Mouse (Mus musculus) forebrain, embryonic 16.5 days (tissue): Measurements from ENCODE around the gene Pam. TPM values are rescaled to one million over a fixed set of nuclear protein-coding genes. Genes with fewer than 3 reads are reported as not detected.

Source experiments
- ATAC-seq: fragments of 200-750 bp; cut with Nextera tagmentation; 2 replicates; pipeline ENCODE4 v1.8.0; 2017; ENCODE audit warnings: mild to moderate bottlenecking, moderate library complexity
- H3K27ac ChIP-seq: fragments of 300-500 bp; sonication (generic); 2 replicates; pipeline ENCODE4 v1.5.1; 2014; ENCODE audit warnings: low read length, control low read depth
- H3K27me3 ChIP-seq: fragments of 300-500 bp; sonication (generic); replicated peaks from 2 replicates; pipeline ENCODE4 v1.6.1; 2014; ENCODE audit warnings: low read length; ENCODE audit not compliant: control insufficient read depth, insufficient read depth
- H3K36me3 ChIP-seq: fragments of 300-500 bp; sonication (generic); 2 replicates; pipeline ENCODE4 v1.6.1; 2014; ENCODE audit not compliant: control insufficient read depth, insufficient read depth
- H3K4me1 ChIP-seq: fragments of 300-500 bp; sonication (generic); replicated peaks from 2 replicates; pipeline ENCODE4 v1.6.1; 2014; ENCODE audit warnings: low read length; ENCODE audit not compliant: control insufficient read depth, insufficient read depth
- H3K4me2 ChIP-seq: fragments of 300-500 bp; sonication (generic); 2 replicates; pipeline ENCODE4 v1.6.1; 2014; ENCODE audit warnings: mild to moderate bottlenecking, low read length, control low read depth
- H3K4me3 ChIP-seq: fragments of 300-500 bp; sonication (generic); replicated peaks from 2 replicates; pipeline ENCODE4 v1.5.1; 2014; ENCODE audit warnings: mild to moderate bottlenecking, low read length, control low read depth
- H3K9ac ChIP-seq: fragments of 300-500 bp; sonication (generic); replicated peaks from 2 replicates; pipeline ENCODE4 v1.6.1; 2014; ENCODE audit warnings: low read depth, low read length, control low read depth
- H3K9me3 ChIP-seq: fragments of 300-500 bp; sonication (generic); 2 replicates; pipeline ENCODE4 v1.6.1; 2016; ENCODE audit warnings: low read length; ENCODE audit not compliant: control insufficient read depth
- WGBS: fragments of 180-500 bp; shearing (Covaris S2); extraction: QIAGEN DNeasy Blood & Tissue Kit; methylation state at CpG from one replicate; pipeline ENCODE4 v1.1.7; 2014; 5-methylcytosine and 5-hydroxymethylcytosine counted together
- polyA plus RNA-seq: library from polyadenylated mRNA; unstranded; fragments of >200 nt; fragmentation: Nextera tagmentation; extraction: Ambion mirVana; gene quantifications from 2 replicates; pipeline ENCODE4 v1.2.1, GENCODE M21; 2015

The Pam gene
- polyA plus RNA-seq, 1 experiment from 2014 or later: 45.1 TPM

DNA sequence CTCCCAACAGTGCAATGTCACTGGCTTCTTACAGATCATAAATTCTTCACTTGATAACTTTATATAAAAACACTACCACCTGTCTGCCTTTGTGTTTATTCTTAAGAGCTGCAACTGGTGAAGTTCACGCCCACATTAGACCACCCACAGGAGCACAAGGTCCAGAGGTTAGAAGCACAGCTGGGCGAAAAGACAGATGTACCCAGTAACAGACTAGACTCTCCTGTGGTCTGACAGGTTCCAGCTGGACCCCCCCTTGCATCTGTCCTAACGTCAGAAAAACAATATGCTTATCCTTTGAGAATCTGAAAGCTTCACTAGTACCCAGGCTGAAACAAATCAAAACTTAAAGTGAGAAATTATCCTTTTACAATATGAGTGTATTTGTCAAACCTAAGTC is 44.4 kb downstream of the Pam start:
- Histone ChIP-seq H3K27ac (no peak overlapping the region), H3K9me3 (no peaks in the 10 kb centered on the region), H3K4me2 (no peak overlapping the region), H3K27me3 (no peaks in the 10 kb centered on the region), H3K4me1 (peaks cover 19% of the 10 kb centered on the region), H3K4me3 (no peak overlapping the region), H3K9ac (no peak overlapping the region), H3K36me3 (no peaks in the 10 kb centered on the region)
- ATAC-seq: no peak
- WGBS: 72% methylated on average over 3 of the region's 3 CpGs

DNA sequence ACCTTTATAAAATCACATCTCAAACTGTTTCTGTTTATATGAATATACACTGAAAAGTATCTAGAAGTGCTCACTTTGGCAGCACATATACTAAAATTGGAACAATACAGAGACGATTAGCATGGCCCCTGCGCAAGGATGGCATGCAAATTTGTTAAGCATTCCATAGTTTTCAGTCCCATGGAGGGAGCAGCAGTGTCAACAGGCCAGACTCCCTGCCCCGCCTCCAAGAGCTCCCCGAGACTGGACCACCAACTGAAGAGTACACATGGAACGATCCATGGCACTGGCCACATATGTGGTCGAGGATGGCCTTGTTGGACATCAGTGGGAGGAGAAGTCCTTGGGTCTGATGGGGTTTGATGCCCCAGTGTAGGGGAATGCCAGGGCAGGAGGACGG is 45.7 kb downstream of the Pam start:
- Histone ChIP-seq H3K4me2 (no peak overlapping the region), H3K4me1 (peaks cover 19% of the 10 kb centered on the region), H3K27me3 (no peaks in the 10 kb centered on the region), H3K9ac (no peak overlapping the region), H3K4me3 (no peak overlapping the region), H3K27ac (no peak overlapping the region), H3K9me3 (no peaks in the 10 kb centered on the region), H3K36me3 (no peaks in the 10 kb centered on the region)
- ATAC-seq: no peak
- WGBS: 84% methylated on average over 7 of the region's 7 CpGs

DNA sequence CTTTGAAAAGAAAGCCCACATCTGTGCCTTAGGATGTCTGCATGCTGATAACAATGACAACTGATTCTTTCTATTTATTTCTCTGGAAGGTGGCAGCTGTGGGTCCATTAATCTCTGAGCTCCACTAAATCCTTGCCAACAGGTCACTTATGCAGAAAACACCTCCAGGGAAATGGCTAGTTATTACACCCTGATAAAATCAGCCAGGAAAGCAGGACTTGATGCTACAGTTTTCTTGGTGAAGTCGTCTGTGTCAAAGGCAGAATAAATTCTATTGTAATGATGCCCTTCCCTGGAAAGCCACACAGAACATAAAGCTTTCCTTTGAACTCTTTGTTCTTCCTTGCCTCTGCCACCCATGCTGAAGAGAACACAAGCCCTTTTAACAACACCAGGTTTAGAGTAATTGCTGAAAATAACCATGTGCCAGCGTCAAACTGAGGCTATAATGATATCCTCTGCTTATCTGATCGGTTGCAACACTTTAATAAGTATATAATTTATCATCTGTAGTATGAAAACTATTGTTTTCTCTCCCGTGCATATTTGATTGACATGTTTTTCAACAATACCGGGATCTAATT is 47.1 kb downstream of the Pam start:
- WGBS: 6% methylated on average over 5 of the region's 5 CpGs
- H3K4me1 ChIP-seq: peaks cover 16% of the 10 kb centered on the region
- no peaks in the 10 kb centered on the region for H3K36me3 ChIP-seq
- H3K9me3 ChIP-seq: no peaks in the 10 kb centered on the region
- no peak overlapping the region for H3K9ac ChIP-seq
- peak; percentile 69 for ATAC-seq
- no peak overlapping the region for H3K4me3 ChIP-seq
- H3K27ac ChIP-seq: peak overlapping the region; percentile 51
- peak overlapping the region; percentile 20 for H3K4me2 ChIP-seq
- no peaks in the 10 kb centered on the region for H3K27me3 ChIP-seq

DNA sequence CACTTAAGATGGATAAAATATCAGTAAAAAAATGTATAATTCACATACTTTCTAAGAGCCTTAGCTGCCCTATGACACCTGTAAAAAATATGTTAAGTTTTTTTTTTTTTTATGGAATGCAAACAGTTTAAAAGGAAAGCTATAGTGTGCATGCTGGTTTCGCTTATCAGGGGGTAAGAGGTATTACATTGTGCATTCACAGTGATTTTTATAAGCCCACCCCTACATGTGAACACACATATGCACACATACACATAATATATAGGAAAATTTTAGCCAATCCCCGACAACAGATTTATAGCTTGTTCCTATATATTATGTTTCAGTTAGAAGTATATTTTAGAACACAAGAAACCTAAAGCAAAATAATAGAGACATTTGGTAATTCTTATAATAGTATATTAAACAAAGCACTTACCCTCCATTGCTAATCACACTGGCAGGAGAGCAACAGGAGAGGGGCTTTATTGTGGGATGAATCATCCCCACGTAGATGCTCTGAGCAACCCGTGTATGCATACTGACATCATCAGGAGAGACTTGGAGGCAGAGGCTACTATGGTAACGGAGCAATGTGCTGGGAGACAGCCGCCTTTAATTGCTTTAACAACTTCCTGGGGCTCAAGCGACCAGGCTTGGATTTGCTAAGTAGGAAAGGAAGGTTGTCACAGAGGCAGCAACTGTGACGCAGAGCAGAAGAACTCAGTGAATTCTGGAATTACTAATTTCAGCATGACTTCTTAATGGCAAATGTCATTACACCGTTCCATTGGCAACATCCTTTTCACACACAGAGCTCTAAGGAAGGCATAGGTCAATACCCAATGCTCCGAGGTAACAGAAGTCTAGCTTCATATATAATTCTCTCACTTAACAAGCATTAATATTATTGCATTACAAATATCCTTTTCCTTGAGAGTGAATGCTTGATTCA is 47.9 kb downstream of the Pam start:
- Histone ChIP-seq H3K4me1 (peaks cover 18% of the 10 kb centered on the region), H3K9ac (no peak overlapping the region), H3K27me3 (no peaks in the 10 kb centered on the region), H3K9me3 (no peaks in the 10 kb centered on the region), H3K4me2 (peak overlapping the region; percentile 20), H3K36me3 (no peaks in the 10 kb centered on the region), H3K4me3 (no peak overlapping the region), H3K27ac (peak overlapping the region; percentile 51)
- ATAC-seq: peak; percentile 86
- WGBS: 19% methylated on average over 10 of the region's 10 CpGs

DNA sequence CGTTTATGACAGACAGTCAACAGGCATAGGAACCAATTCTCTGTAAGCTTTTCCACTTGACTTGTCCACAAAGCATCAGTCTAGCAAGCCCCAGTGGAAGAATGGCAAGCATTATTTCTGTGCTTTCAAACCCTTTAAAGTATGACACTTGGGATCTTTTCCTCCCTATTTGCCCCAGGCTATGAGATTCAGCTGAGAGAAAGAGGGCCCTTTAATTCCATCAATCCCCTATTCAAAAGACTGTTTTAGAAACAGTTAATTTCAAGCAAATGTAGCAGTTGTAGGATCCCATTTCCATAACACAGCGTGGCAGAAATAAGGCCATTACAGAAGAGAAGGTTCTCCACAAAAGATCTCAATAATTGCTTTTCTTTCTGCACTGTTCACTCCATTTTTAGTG is 53.0 kb downstream of the Pam start:
- Histone ChIP-seq H3K4me1 (peaks cover 6% of the 10 kb centered on the region), H3K4me3 (no peak overlapping the region), H3K9ac (no peak overlapping the region), H3K4me2 (no peak overlapping the region), H3K36me3 (no peaks in the 10 kb centered on the region), H3K27ac (no peak overlapping the region), H3K27me3 (no peaks in the 10 kb centered on the region), H3K9me3 (no peaks in the 10 kb centered on the region)
- 6% methylated on average over 2 of the region's 2 CpGs for WGBS
- ATAC-seq: peak; percentile 76

DNA sequence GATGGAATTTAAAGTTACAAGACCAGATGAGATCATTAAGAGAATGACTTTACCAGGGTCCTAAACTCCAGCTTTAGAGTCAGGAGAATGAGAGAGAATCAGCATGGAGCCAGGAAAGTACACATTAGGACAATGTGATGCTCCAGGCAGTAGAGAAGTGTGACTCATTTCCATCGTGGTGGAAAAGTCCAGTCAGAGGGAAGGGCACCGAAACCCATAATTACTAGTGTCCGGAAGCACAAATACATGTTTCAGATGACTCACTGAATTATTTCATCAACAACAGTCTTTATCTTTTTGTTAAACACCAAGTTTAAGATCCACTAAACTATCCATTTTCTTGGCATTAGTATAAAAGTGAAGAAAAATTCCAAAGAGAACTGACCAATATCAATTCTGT is 57.2 kb downstream of the Pam start:
- 87% methylated on average over 3 of the region's 3 CpGs for WGBS
- H3K36me3 ChIP-seq: no peaks in the 10 kb centered on the region
- H3K4me1 ChIP-seq: peaks cover 6% of the 10 kb centered on the region
- no peaks in the 10 kb centered on the region for H3K9me3 ChIP-seq
- H3K4me2 ChIP-seq: no peak overlapping the region
- no peak overlapping the region for H3K4me3 ChIP-seq
- no peak overlapping the region for H3K9ac ChIP-seq
- no peak overlapping the region for H3K27ac ChIP-seq
- H3K27me3 ChIP-seq: no peaks in the 10 kb centered on the region
- no peak for ATAC-seq

DNA sequence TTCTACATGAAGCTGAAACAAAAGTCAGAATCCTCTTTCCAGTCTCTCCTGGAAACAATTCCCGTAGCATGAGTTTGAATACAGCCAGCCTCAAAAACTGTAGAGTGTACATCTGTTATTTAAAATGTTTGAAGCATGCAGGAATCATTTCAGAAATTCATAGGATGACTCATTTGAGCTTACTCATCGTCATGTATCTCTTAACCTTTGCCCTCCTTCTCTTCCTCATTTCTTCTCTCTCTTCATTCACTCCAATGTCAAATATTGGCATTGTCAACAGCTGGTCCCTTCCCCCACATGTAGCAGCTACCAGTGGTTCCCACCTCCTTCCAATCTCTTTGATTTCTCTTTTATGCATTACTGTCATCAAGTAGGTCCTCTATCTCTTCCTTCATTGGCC is 59.7 kb downstream of the Pam start:
- Histone ChIP-seq H3K9me3 (no peaks in the 10 kb centered on the region), H3K4me2 (no peak overlapping the region), H3K4me3 (no peak overlapping the region), H3K9ac (no peak overlapping the region), H3K27me3 (no peaks in the 10 kb centered on the region), H3K36me3 (no peaks in the 10 kb centered on the region), H3K27ac (no peak overlapping the region), H3K4me1 (no peaks in the 10 kb centered on the region)
- ATAC-seq: no peak
- WGBS: 86% methylated on average over 2 of the region's 2 CpGs

DNA sequence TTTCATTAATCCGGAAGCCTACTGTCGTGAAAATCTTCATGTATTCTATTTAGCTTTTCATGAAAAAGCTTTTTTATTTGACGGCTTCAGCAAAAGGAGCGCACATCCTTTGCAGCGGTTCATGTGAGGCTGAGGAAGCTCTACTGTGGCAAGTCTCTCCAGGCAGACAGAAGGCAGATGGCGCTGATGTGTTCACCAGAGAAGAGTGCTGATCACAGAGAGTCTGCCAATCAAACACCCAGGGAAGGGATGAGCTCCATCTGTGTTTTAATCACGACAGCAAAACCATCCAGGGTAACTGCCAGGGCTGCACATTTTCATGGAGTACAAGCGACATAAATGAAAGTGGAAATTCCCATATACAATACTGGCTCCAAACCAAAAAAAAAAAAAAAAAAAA is 63.6 kb downstream of the Pam start:
- no peaks in the 10 kb centered on the region for H3K36me3 ChIP-seq
- H3K9me3 ChIP-seq: no peaks in the 10 kb centered on the region
- H3K4me3 ChIP-seq: no peak overlapping the region
- ATAC-seq: peak; percentile 91
- no peaks in the 10 kb centered on the region for H3K4me1 ChIP-seq
- H3K27me3 ChIP-seq: no peaks in the 10 kb centered on the region
- WGBS: 50% methylated on average over 8 of the region's 8 CpGs
- no peak overlapping the region for H3K27ac ChIP-seq
- no peak overlapping the region for H3K4me2 ChIP-seq
- H3K9ac ChIP-seq: no peak overlapping the region

DNA sequence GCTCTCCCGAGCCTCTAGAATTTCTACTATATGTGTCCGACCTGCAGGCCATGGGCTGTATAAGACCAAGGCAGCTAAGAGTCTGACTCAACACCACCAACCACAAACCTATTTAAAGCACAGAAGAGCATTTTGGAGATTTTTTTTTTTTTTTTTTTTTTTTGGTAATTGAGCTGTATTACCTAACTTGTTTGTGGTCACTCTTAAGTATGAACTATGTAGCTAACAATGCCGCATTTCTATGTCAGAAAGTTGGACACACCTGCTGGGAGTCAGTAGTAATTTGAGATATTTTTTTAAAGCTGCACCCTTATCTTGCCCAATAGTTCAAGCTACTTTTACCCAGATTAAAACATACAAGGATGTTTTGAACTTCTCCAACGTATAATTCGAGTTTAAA is 66.4 kb downstream of the Pam start:
- no peaks in the 10 kb centered on the region for H3K4me1 ChIP-seq
- no peak for ATAC-seq
- 90% methylated on average over 5 of the region's 5 CpGs for WGBS
- H3K9me3 ChIP-seq: no peaks in the 10 kb centered on the region
- H3K4me3 ChIP-seq: no peak overlapping the region
- H3K9ac ChIP-seq: no peak overlapping the region
- no peaks in the 10 kb centered on the region for H3K36me3 ChIP-seq
- H3K4me2 ChIP-seq: no peak overlapping the region
- no peak overlapping the region for H3K27ac ChIP-seq
- H3K27me3 ChIP-seq: no peaks in the 10 kb centered on the region
